ENCODE assay signal across 7 mouse cellular contexts in genomic region chr13:37541674-37542073, GRCm38 (mm10).
DNase-seq lines count a peak whose midpoint lies in the region; ATAC-seq and TF ChIP-seq lines count a peak whose summit lies in the region.

No protein-coding gene starts in this region.

- no peak overlapping the region for H3K9ac ChIP-seq in hindbrain, postnatal 0 days (replicated peaks; ENCODE audit: low read length)

- H3K4me3 ChIP-seq in hindbrain, postnatal 0 days (ENCODE audit: low read length), result no peak overlapping the region

- 4% methylated on average over 6 of the region's 6 CpGs for WGBS in hindbrain, postnatal 0 days

- peak; percentile 84 for ATAC-seq in hindbrain, postnatal 0 days
- ATAC-seq in megakaryocyte progenitor cell, adult 5-6 weeks (replicated peaks; ENCODE audit: poor library complexity), result peak; percentile 91

- no peaks in the 10 kb centered on the region for H3K4me1 ChIP-seq in hindbrain, postnatal 0 days (ENCODE audit: insufficient read depth, low read length)

- H3K27ac ChIP-seq in hindbrain, postnatal 0 days, result no peak overlapping the region

- no peaks in the 10 kb centered on the region for H3K27me3 ChIP-seq in hindbrain, postnatal 0 days (ENCODE audit: insufficient read depth, low read length)

- DNase-seq in ES-CJ7 (ENCODE audit: low read depth, low spot score), result peak; percentile 65
- peak; percentile 69 to 70 for DNase-seq in adrenal gland, postnatal 36 days
- peak; percentile 16 to 27 for DNase-seq in gastrocnemius, adult 8-10 months (ENCODE audit: low spot score in 2 of 2)
- peak; percentile 81 for DNase-seq in hindbrain, postnatal 0 days (ENCODE audit: low spot score)
- peak; percentile 20 to 50 for DNase-seq in left cerebral cortex, postnatal 25 days (ENCODE audit: low spot score in 2 of 2)
- peak; percentile 49 to 55 for DNase-seq in spleen, adult 18-20 months

- no peaks in the 10 kb centered on the region for H3K9me3 ChIP-seq in hindbrain, postnatal 0 days (ENCODE audit: low read length)

- H3K36me3 ChIP-seq in hindbrain, postnatal 0 days (ENCODE audit: insufficient read depth, low read length), result no peaks in the 10 kb centered on the region

- H3K4me2 ChIP-seq in hindbrain, postnatal 0 days (ENCODE audit: low read depth, low read length), result no peak overlapping the region

- TF ChIP-seq CTCF in hindbrain, postnatal 0 days (IDR thresholded peaks at IDR 0.05; ENCODE audit: low read depth), result peak; percentile 81

- intact Hi-C loops in left cerebral cortex, postnatal 25 days (cut with DNase I), result loop anchor here (5.0 kb wide), 1 partner anchor 286 kb away; no protein-coding TSS in a partner anchor

Comparison
In these comparisons a context has a peak if more than half of its experiments do, and no peak if none do; other contexts are left out.
1. DNase-seq: peak in every context shown above with its lines; median percentile 81 in hindbrain, postnatal 0 days; 70 in adrenal gland, postnatal 36 days; 65 in ES-CJ7; 52 in spleen, adult 18-20 months; 35 in left cerebral cortex, postnatal 25 days; 22 in gastrocnemius, adult 8-10 months.